Mouse (Mus musculus): ENCODE results near the gene Anpep.
A peak's percentile ranks its signal among the peaks of the same experiment; 100 is the strongest.

The Anpep gene

DNA sequence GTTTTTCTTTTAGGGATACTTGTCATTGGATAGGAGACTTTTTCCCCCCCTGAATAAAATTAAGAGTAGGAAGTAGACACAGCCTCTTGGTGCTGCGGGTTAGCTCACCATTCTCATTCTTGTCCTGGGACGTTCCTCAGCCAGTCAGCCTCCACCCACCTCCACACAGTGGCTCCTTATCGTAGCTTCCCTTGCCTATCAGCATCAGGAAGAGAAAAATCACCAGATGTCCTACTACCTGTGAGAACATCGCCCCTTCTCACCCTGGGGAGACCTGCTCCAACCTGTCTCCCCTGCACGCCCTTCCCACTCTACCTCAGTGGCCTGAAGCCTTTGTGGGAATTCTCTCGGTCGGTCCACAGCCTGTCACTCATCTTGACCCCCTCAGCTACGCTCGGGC lies at the start of gene Anpep:
Gene Anpep (minus strand): TSS at position 249 of the 400 bp plus-strand sequence.
- DNase-seq (ENCODE audit: inconsistent ontology term): no peak

- DNase-seq (ENCODE audit: inconsistent ontology term): no peak
Observed at GRCm38 (mm10) chr7:79907356-79907755, 46.5 kb upstream of the Anpep start.

DNA sequence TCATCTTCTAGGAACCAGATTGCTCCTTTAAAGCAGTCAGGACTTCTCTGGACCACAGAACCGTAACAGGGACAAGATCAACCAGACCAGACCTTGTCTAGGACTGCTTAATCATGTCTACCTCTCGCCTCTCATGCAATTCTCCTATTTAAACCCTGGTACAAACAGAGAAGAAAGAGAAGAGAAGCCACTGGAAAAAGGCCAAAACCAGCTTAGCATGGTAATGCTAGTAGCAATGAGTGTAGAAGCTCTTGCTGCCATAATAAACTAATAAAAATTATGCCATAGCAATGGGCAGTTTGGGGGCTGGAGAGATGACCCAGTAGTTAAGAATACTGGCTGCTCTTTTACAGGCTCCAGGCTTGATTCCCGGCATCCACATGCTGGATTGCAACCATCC lies 46.1 kb upstream of the Anpep start:
- no peak for DNase-seq (ENCODE audit: inconsistent ontology term)

- no peak for DNase-seq (ENCODE audit: inconsistent ontology term)
Observed at GRCm38 (mm10) chr7:79905193-79905592, 44.3 kb upstream of the Anpep start.

DNA sequence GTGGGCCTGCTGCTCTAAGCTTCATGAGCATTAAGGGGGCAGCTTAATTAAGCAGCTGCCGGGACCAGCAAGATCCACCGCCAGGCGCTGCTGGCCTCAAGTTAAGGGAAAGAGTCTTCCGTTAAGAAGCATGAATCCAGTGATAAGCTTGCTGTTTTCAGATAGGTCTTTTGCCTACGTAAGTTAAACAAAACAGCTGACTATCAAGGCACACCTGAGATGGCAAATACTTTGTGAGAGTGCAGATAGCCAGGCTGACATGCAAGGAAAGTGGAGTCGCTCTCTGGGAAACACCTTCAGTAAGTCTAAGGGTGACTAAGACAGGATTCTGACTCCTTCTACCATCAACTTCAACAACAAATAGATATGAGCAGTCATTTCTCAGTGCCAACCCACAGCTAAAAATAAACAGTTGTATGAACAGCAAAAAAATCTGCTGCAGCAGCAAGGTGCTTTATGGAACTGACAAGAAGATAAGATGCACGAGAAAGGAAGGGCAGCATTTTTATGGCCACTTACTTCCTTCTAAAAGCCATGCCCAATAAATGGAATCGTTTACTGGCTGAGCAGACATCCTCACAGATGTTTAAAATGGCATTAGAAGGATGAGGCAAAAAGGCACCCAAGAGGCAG lies 42.4 kb upstream of the Anpep start:
- no peak for DNase-seq (ENCODE audit: inconsistent ontology term)

GRCm38 (mm10) chr7:79900753-79901152 lies 39.9 kb upstream of the Anpep start:
- no peak for DNase-seq (ENCODE audit: inconsistent ontology term)

- no peak for DNase-seq (ENCODE audit: inconsistent ontology term)
Observed at GRCm38 (mm10) chr7:79895225-79895624, 34.4 kb upstream of the Anpep start.

DNA sequence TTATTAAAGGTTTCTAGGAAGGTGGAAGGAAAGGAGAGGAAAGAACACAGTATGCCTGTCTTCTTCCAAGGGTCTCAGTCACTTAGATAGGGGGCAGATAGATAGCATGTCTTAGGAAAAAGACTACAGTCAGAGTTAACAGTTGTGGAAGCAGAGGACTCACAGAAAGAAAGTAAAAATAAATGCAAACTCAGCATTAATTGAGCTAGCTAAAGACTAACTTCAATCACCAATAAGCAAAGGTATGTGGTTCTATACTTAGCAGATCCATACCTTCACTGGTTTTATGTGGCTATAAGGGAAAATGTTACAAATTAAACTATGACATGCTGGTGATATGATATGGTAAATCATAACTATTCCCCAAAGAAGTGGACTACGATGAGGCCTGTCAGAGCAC lies 33.9 kb upstream of the Anpep start:
- DNase-seq (ENCODE audit: inconsistent ontology term): no peak

DNA sequence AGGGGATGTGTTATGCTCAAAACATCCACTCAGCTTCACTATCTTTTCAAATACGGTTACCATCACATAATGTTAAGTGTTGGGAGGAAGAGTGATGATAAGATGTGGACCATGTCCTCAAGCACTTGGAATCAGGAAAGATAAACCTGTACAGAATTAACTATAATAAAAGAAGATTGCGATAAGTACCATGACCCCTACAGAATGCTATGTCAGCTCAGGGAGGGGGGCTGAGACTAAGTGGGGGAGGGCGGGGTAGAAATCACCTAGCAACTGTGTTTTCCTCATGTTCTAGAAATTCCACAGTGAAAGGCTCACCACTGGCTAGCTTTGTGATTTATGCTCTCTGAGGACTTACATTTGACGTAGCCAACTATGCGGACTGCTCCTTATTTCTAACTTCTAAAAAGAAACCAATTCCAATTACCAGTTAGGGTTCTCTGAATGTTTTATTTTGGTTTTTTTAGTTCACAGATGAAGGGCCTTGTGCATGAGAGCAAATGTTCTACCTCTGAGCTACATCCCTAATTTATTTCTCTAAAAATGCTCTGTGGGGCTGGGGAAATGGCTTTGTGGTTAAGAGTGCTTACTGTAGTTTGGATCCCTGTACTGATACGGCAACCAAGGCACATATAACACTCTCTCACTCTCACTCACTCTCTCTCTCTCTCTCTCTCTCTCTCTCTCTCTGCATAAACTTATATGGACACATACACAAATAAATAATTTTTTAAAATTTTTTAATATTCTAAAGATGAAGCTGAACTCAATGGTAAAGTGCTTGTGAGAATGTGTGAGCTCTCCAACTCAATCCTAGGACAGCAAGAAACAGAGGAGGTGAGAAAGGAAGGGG lies 31.9 kb upstream of the Anpep start:
- no peak for DNase-seq (ENCODE audit: inconsistent ontology term)

DNA sequence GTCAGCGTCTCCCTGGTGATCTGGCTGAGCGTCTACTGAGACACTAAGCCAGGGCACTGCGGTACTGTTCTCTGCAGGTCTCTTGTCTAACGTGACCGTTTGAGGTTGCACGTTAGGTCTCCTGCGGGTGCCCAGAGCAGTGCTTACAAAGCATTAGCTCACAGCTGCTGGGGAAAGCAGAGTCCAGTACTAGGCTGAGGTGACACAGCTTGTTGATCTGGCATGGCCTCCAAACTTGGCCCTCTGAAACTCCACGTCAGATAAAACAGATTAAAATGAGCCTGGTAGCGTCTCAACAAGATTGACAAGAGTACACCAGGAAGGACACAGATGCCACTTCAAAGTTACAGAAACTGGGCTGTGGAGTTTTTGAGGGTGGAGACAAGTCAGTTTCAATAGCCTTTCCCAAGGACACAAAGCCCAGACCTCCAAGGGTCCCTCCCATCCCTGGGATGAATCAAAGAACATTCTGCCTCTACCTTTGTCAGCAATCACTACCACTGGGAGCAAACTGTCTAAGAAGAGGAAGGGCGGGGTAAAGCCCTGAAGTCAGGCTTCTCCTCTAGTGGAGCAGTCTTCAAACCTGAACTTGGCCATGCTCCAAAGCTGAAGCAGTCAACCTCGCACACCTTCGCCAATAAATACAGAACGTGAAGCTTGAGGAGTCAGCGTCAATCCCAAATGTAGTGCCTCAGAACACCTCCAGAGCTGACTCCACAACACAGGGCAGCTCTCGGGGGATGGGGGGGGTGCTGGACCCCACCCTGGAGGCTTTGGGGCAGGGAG lies 29.8 kb upstream of the Anpep start:
- DNase-seq (ENCODE audit: inconsistent ontology term): no peak

- no peak for DNase-seq (ENCODE audit: inconsistent ontology term)
Observed at GRCm38 (mm10) chr7:79888603-79889002, 27.7 kb upstream of the Anpep start.

GRCm38 (mm10) chr7:79883613-79884334 lies 22.9 kb upstream of the Anpep start:
- DNase-seq (ENCODE audit: inconsistent ontology term): no peak

DNA sequence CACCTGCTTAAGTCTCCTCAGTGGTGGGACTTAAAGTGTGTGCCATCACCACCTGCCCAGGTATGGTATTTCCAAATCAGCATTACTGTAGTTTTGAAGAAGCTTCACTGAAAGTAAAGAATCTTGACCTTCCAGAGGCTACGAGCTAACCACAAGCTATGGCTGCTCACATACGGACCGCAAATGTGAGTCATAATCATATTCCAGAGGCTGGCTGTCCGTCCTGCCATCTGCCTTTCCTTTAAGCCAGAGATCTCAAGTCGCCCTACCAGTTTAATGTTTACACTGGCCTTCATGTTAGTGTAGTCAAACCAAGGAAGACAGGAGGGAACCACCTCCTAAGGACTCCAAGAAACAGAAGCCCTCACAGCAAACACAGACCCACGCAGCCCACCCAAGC lies 21.0 kb upstream of the Anpep start:
- no peak for DNase-seq (ENCODE audit: inconsistent ontology term)

DNA sequence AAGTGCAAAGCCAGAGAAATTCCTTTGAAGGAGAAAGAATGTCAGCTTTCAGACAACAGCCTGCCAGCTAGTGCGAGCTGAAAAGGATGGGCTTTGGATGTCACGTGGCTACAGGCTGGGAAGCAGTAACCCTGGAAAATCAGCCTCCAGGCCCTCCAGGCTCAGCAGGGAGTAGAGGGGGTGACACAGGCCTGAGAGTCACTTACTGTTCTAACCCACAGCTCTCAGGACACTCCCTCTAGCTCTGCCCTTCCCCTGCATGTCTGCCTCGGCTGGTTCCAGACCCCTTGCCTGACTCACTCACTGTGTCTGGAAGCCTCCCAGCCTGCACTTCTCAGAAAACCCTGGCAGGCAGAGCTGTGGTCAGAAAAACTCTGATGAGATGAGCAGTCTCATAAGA lies 20.1 kb upstream of the Anpep start:
- peak; percentile 92 for DNase-seq (ENCODE audit: inconsistent ontology term)

DNA sequence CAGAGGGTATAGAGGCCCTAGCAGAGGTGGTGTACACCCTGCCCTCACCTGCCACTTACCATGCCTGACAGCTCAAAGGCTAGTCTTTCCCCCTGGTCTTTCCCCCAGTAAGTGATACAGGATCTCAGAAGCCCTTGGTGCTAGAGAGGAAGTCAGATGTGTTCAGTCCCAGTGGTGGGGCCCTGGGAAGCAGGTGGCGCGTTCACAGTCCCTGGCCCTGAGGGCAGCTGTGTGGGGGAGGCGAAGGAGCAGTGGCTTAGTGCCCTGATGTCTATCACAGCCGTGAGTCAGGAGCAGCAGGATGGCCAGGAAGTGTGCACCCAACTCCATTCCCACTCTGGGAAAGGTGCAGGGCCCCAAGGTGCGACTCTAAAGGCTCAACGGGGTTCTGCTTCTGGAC lies 19.2 kb upstream of the Anpep start:
- no peak for DNase-seq (ENCODE audit: inconsistent ontology term)

- DNase-seq (ENCODE audit: inconsistent ontology term): no peak
Observed at GRCm38 (mm10) chr7:79878455-79879025, 17.7 kb upstream of the Anpep start.

DNA sequence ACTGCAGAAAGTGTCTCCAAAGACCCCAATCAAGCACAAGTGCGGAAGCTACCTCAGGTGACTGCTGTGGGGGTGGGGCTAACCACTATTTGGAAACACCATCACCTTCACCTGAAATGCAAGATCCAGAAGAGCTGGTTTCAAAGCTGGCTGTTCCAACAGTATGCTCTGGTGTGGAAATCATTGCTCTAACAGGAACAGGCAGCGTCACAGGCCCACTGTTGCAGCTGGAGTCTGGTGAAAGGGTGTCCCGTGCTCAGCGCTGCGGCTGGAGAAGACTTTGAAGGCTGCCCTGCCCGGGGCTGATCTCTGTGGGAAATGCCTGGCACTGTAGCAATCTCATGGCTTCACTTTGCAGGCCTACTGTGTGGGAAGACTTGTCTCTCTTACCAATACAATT lies 12.5 kb upstream of the Anpep start:
- DNase-seq (ENCODE audit: inconsistent ontology term): no peak

GRCm38 (mm10) chr7:79871797-79872345 lies 11.0 kb upstream of the Anpep start:
- DNase-seq (ENCODE audit: inconsistent ontology term): no peak

- DNase-seq (ENCODE audit: inconsistent ontology term): no peak
Observed at GRCm38 (mm10) chr7:79869072-79869719, 8.3 kb upstream of the Anpep start.

GRCm38 (mm10) chr7:79868475-79868874 lies 7.6 kb upstream of the Anpep start:
- DNase-seq (ENCODE audit: inconsistent ontology term): no peak

DNA sequence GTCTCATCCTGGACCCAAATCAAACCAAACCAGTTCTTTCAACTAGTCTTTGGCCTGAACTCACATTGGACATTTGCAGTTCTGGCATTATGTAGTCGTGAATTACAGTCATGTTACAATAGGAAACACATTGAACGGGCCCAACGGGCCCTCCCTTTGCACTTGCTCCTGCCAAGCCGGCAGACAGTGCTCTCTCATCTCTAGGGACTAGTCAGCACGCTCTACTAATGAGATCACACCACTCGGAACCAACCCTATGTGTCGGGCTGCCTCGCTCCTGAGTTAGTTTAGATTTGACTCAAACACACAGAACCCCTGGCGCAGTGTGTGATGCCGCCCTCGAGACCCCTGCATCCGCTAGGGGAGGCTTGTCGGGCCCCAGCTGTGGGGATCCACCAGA lies 7.0 kb upstream of the Anpep start:
- no peak for DNase-seq (ENCODE audit: inconsistent ontology term)

Data from Muller cell, postnatal 12 days (primary cell).